Mouse (Mus musculus): ENCODE measurements around the gene Cers5. TPM values are rescaled to one million over a fixed set of nuclear protein-coding genes. Genes with fewer than 3 reads are reported as not detected.

Cers5 gene
- polyA plus RNA-seq, 1 experiment from 2014 or later = 60.8 TPM

- peak overlapping the region; percentile 67 to 86 for H3K27ac ChIP-seq (replicated peaks in 1 of 2; ENCODE audit: control insufficient read depth in 1 of 2, insufficient read depth in 1 of 2, low read depth in 2 of 2, low read length in 2 of 2)
- H3K9ac ChIP-seq (ENCODE audit: low read length) = peak overlapping the region; percentile 54; the same call in 1 of the 2 replicates
- WGBS = 65% methylated on average over 3 of the region's 3 CpGs
- H3K4me2 ChIP-seq (ENCODE audit: low read length) = no peak overlapping the region
- H3K36me3 ChIP-seq (ENCODE audit: control insufficient read depth, insufficient read depth, low read length) = peaks cover 62% of the 10 kb centered on the region
- no peak overlapping the region for H3K4me3 ChIP-seq (ENCODE audit: control insufficient read depth in 1 of 2, insufficient read depth in 1 of 2, low read depth in 1 of 2, low read length in 2 of 2)
- no peaks in the 10 kb centered on the region for H3K27me3 ChIP-seq (ENCODE audit: control insufficient read depth, insufficient read depth, low read length)
- H3K4me1 ChIP-seq (ENCODE audit: control insufficient read depth in 2 of 2, insufficient read depth in 2 of 2, low read length in 2 of 2) = peaks cover 13 to 22% of the 10 kb centered on the region in 2 experiments
- H3K9me3 ChIP-seq (ENCODE audit: control insufficient read depth, low read length) = no peaks in the 10 kb centered on the region
- ATAC-seq (ENCODE audit: insufficient number of reproducible peaks, insufficient read depth, low FRiP score, low read depth) = no peak
Observed at GRCm38 (mm10) chr15:99713569-99713968, 59.1 kb downstream of the Cers5 start.

DNA sequence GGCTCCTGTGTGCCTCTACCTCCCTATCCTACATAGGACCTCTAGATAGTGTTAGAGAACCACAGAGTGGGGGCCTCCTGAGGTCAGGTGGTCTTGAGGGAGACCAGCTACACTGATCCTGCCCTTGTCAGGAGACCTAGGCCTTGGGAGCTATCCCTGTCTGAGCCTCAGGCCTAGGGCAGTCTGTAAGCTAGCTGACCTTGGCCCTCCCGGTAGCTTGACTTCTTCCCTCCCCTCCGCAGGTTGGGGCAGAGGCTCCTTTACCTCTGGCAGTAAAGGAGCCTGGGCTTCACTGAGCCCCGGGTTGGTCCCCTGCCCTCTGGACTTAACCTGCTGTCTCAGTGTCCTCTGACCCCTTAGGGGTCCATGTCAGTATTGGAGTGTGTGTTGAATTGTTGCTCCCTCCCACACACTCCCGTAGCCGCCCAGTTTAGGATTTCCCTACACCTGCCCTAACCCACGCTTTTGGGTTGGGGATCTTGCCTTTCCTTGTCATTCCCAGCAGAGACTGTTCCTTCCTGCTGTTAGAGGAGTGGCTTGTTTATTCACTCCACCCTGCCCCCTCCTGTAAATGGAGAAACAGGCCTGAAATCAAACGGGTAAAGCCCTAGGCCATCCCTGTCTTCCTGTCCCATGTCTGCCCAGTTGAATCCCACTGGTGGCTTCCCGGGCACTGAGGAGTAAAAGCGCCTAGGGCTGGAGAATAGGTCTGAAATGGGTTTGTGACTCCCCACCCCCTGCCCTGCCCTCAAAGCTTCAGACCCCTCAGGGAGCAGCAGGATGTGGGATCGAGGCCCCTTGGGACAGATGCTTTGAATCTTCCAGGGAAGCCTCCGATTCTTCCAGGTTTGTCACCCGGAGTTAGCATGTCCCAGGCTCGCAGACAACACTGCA lies 59.8 kb downstream of the Cers5 start:
- 65% methylated on average over 13 of the region's 13 CpGs for WGBS
- no peak for ATAC-seq (ENCODE audit: insufficient number of reproducible peaks, insufficient read depth, low FRiP score, low read depth)
- peak overlapping the region in 1 of 2 experiments; percentile 86; a peak in 2 of 4 replicates for H3K27ac ChIP-seq (replicated peaks in 1 of 2; ENCODE audit: control insufficient read depth in 1 of 2, insufficient read depth in 1 of 2, low read depth in 2 of 2, low read length in 2 of 2)

GRCm38 (mm10) chr15:99711491-99711890 lies 61.2 kb downstream of the Cers5 start:
- ATAC-seq (ENCODE audit: insufficient number of reproducible peaks, insufficient read depth, low FRiP score, low read depth) = no peak
- WGBS = 73% methylated on average over 3 of the region's 3 CpGs

More for the DNA sequence above, 59.8 kb downstream of the Cers5 start:
- H3K9ac ChIP-seq (ENCODE audit: low read length) = peak overlapping the region; percentile 54; the same call in 1 of the 2 replicates
- H3K4me1 ChIP-seq (ENCODE audit: control insufficient read depth in 2 of 2, insufficient read depth in 2 of 2, low read length in 2 of 2) = peaks cover 13 to 22% of the 10 kb centered on the region in 2 experiments
- no peak overlapping the region for H3K4me2 ChIP-seq (ENCODE audit: low read length)
- peaks cover 68% of the 10 kb centered on the region for H3K36me3 ChIP-seq (ENCODE audit: control insufficient read depth, insufficient read depth, low read length)
- no peaks in the 10 kb centered on the region for H3K27me3 ChIP-seq (ENCODE audit: control insufficient read depth, insufficient read depth, low read length)
- no peaks in the 10 kb centered on the region for H3K9me3 ChIP-seq (ENCODE audit: control insufficient read depth, low read length)
- no peak overlapping the region for H3K4me3 ChIP-seq (ENCODE audit: control insufficient read depth in 1 of 2, insufficient read depth in 1 of 2, low read depth in 1 of 2, low read length in 2 of 2)

DNA sequence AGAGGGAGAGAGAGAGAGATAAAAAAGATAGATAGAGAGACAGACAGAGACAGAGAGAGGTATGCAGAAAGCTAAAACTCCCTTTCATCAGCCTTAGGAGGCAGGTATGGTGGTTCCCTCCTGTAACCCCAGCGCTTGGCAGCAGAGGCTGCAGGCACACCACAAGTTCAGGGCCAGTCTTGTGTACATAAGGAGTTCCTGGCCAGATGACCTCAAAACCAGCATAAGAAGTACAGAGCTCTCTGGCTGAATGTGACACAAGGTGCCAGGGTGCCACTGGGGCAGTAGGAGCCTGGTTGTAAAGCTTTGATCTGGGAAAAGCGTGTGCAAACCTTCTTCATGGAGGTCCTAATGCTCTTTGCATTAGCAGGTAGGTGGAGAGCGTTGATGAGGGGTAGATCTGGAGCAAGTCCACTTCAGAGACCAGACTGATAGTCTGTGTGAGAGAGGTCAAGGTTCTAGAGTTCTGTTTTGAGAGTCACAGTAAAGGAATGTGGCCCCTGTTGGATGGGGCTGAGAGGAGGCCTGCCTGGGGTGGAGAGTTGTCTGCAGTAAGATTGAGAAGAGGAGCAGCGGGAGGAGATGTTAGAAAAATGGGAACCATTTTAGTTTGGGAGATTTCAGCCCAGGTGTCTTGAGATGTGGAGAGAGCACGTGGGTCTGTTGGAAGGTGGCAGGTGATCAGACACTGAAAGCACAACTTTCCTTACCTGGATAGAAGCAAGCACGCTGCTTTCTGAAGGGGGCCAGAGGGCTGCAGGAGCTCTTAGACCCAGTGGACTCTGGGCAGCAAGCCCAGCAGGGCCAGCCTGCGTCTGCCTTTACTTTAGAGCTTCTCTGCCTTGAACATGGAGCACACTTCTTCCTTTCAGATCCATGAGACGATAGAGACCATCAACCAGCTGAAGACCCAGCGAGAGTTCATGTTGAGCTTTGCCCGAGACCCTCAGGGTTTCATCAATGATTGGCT lies 62.2 kb downstream of the Cers5 start:
- Histone ChIP-seq H3K4me1 (ENCODE audit: control insufficient read depth in 2 of 2, insufficient read depth in 2 of 2, low read length in 2 of 2) (peaks cover 13 to 24% of the 10 kb centered on the region in 2 experiments), H3K9ac (ENCODE audit: low read length) (no peak overlapping the region), H3K36me3 (ENCODE audit: control insufficient read depth, insufficient read depth, low read length) (peaks cover 90% of the 10 kb centered on the region), H3K9me3 (ENCODE audit: control insufficient read depth, low read length) (no peaks in the 10 kb centered on the region), H3K4me3 (ENCODE audit: control insufficient read depth in 1 of 2, insufficient read depth in 1 of 2, low read depth in 1 of 2, low read length in 2 of 2) (no peak overlapping the region), H3K27me3 (ENCODE audit: control insufficient read depth, insufficient read depth, low read length) (no peaks in the 10 kb centered on the region), H3K4me2 (ENCODE audit: low read length) (no peak overlapping the region), H3K27ac (replicated peaks in 1 of 2; ENCODE audit: control insufficient read depth in 1 of 2, insufficient read depth in 1 of 2, low read depth in 2 of 2, low read length in 2 of 2) (no peak overlapping the region)
- WGBS = 92% methylated on average over 10 of the region's 10 CpGs
- ATAC-seq (ENCODE audit: insufficient number of reproducible peaks, insufficient read depth, low FRiP score, low read depth) = no peak

More at GRCm38 (mm10) chr15:99711491-99711890, 61.2 kb downstream of the Cers5 start:
- H3K4me1 ChIP-seq (ENCODE audit: control insufficient read depth in 2 of 2, insufficient read depth in 2 of 2, low read length in 2 of 2) = peaks cover 11 to 17% of the 10 kb centered on the region in 2 experiments
- H3K27ac ChIP-seq (replicated peaks in 1 of 2; ENCODE audit: control insufficient read depth in 1 of 2, insufficient read depth in 1 of 2, low read depth in 2 of 2, low read length in 2 of 2) = no peak overlapping the region
- no peaks in the 10 kb centered on the region for H3K9me3 ChIP-seq (ENCODE audit: control insufficient read depth, low read length)
- peaks cover 83% of the 10 kb centered on the region for H3K36me3 ChIP-seq (ENCODE audit: control insufficient read depth, insufficient read depth, low read length)
- no peak overlapping the region for H3K9ac ChIP-seq (ENCODE audit: low read length)
- no peaks in the 10 kb centered on the region for H3K27me3 ChIP-seq (ENCODE audit: control insufficient read depth, insufficient read depth, low read length)
- H3K4me3 ChIP-seq (ENCODE audit: control insufficient read depth in 1 of 2, insufficient read depth in 1 of 2, low read depth in 1 of 2, low read length in 2 of 2) = no peak overlapping the region
- no peak overlapping the region for H3K4me2 ChIP-seq (ENCODE audit: low read length)

DNA sequence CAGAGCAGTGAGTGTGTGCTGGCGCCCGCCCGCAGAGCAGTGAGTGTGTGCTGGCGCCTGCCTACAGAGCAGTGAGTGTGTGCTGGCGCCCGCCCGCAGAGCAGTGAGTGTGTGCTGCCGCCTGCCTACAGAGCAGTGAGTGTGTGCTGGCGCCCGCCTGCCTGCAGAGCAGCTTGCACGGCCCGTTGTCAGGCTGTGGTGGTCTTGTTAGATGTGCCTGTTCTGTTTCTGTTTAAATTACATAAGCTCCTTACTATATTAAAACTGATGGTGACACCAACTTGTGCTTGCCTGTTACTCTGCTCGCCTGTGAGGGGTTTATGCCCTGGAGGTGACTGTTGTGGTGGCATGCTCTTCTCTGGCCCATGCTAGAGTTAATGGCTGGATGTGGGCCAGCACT lies 64.5 kb downstream of the Cers5 start:
- Histone ChIP-seq H3K4me3 (ENCODE audit: control insufficient read depth in 1 of 2, insufficient read depth in 1 of 2, low read depth in 1 of 2, low read length in 2 of 2) (no peak overlapping the region), H3K4me1 (ENCODE audit: control insufficient read depth in 2 of 2, insufficient read depth in 2 of 2, low read length in 2 of 2) (peaks cover 15 to 30% of the 10 kb centered on the region in 2 experiments), H3K27ac (replicated peaks in 1 of 2; ENCODE audit: control insufficient read depth in 1 of 2, insufficient read depth in 1 of 2, low read depth in 2 of 2, low read length in 2 of 2) (no peak overlapping the region), H3K4me2 (ENCODE audit: low read length) (no peak overlapping the region), H3K9me3 (ENCODE audit: control insufficient read depth, low read length) (no peaks in the 10 kb centered on the region), H3K9ac (ENCODE audit: low read length) (no peak overlapping the region), H3K27me3 (ENCODE audit: control insufficient read depth, insufficient read depth, low read length) (no peaks in the 10 kb centered on the region), H3K36me3 (ENCODE audit: control insufficient read depth, insufficient read depth, low read length) (peaks cover 92% of the 10 kb centered on the region)
- 97% methylated on average over 13 of the region's 13 CpGs for WGBS
- ATAC-seq (ENCODE audit: insufficient number of reproducible peaks, insufficient read depth, low FRiP score, low read depth) = no peak

GRCm38 (mm10) chr15:99705440-99706048 lies 67.1 kb downstream of the Cers5 start, which contains the start of gene Gm17349:
TSS of gene Gm17349 (minus strand) at chr15:99705490.
- Histone ChIP-seq H3K4me2 (ENCODE audit: low read length) (peak within 1 kb of the TSS; percentile 73), H3K4me3 (ENCODE audit: control insufficient read depth in 1 of 2, insufficient read depth in 1 of 2, low read depth in 1 of 2, low read length in 2 of 2) (peak within 1 kb of the TSS; percentile 6 to 13; a peak in 2 of 4 replicates), H3K36me3 (ENCODE audit: control insufficient read depth, insufficient read depth, low read length) (peaks cover 66% of the 10 kb centered on the region), H3K9ac (ENCODE audit: low read length) (peak within 1 kb of the TSS; percentile 91), H3K4me1 (ENCODE audit: control insufficient read depth in 2 of 2, insufficient read depth in 2 of 2, low read length in 2 of 2) (peaks cover 25 to 38% of the 10 kb centered on the region in 2 experiments), H3K9me3 (ENCODE audit: control insufficient read depth, low read length) (no peaks in the 10 kb centered on the region), H3K27ac (replicated peaks in 1 of 2; ENCODE audit: control insufficient read depth in 1 of 2, insufficient read depth in 1 of 2, low read depth in 2 of 2, low read length in 2 of 2) (peak within 1 kb of the TSS; percentile 71 to 94), H3K27me3 (ENCODE audit: control insufficient read depth, insufficient read depth, low read length) (no peaks in the 10 kb centered on the region)
- no peak for ATAC-seq (ENCODE audit: insufficient number of reproducible peaks, insufficient read depth, low FRiP score, low read depth)
- WGBS = 68% methylated on average over 10 of the region's 11 CpGs

- H3K27ac ChIP-seq (replicated peaks in 1 of 2; ENCODE audit: control insufficient read depth in 1 of 2, insufficient read depth in 1 of 2, low read depth in 2 of 2, low read length in 2 of 2) = peak overlapping the region; percentile 71 to 94
- H3K4me3 ChIP-seq (ENCODE audit: control insufficient read depth in 1 of 2, insufficient read depth in 1 of 2, low read depth in 1 of 2, low read length in 2 of 2) = peak overlapping the region in 1 of 2 experiments; percentile 13; a peak in 1 of 4 replicates
- H3K9ac ChIP-seq (ENCODE audit: low read length) = peak overlapping the region; percentile 91
- no peaks in the 10 kb centered on the region for H3K27me3 ChIP-seq (ENCODE audit: control insufficient read depth, insufficient read depth, low read length)
- H3K36me3 ChIP-seq (ENCODE audit: control insufficient read depth, insufficient read depth, low read length) = peaks cover 60% of the 10 kb centered on the region
- H3K9me3 ChIP-seq (ENCODE audit: control insufficient read depth, low read length) = no peaks in the 10 kb centered on the region
- WGBS = 20% methylated on average over 7 of the region's 7 CpGs
- ATAC-seq (ENCODE audit: insufficient number of reproducible peaks, insufficient read depth, low FRiP score, low read depth) = peak; percentile 49; the same call in 1 of the 2 replicates
- H3K4me2 ChIP-seq (ENCODE audit: low read length) = peak overlapping the region; percentile 73
- H3K4me1 ChIP-seq (ENCODE audit: control insufficient read depth in 2 of 2, insufficient read depth in 2 of 2, low read length in 2 of 2) = peaks cover 25 to 38% of the 10 kb centered on the region in 2 experiments
Observed at GRCm38 (mm10) chr15:99704881-99705280, 67.8 kb downstream of the Cers5 start.
